Mouse (Mus musculus) left cerebral cortex, adult 6 months (tissue): ENCODE data around the gene Crygs. TPM values are rescaled to one million over a fixed set of nuclear protein-coding genes. Genes with fewer than 3 reads are reported as not detected.

Experiments used
- long read RNA-seq, 2 experiments: library from polyadenylated mRNA; unstranded; transcript quantifications; one replicate each; pipeline ENCODE4 v2.0.0; 2019 to 2020
- polyA plus RNA-seq: library from polyadenylated mRNA; unstranded; fragments of <200 nt; fragmentation: Nextera tagmentation; gene quantifications from 2 replicates; pipeline ENCODE4 v1.2.3, GENCODE M21; 2021

The Crygs gene
- not detected in 2 replicates for polyA plus RNA-seq
- long read RNA-seq, experiment 1, result 0 reads
- long read RNA-seq, experiment 2, result 0 reads

GRCm38 (mm10) chr16:22811477-22811876 lies at the start of gene Crygs:
Gene Crygs, minus strand, starts transcription at chr16:22811577.

GRCm38 (mm10) chr16:22857431-22858113 lies 46.2 kb upstream of the Crygs start, which contains the start of the genes Tbccd1 and Dnajb11:
Gene Tbccd1, minus strand, starts transcription at chr16:22857669.
Gene Dnajb11, plus strand, starts transcription at chr16:22857845.

Other genes starting within 250 kb of the Crygs start
- gene Dgkg, start 154.4 kb downstream of the Crygs start, polyA plus RNA-seq, result 26.3 and 31.6 TPM in 2 replicates
- 9.8 and 11.0 TPM in 2 replicates for gene Tbccd1, start 46.1 kb upstream of the Crygs start, polyA plus RNA-seq
- 87.3 and 90.5 TPM in 2 replicates for gene Dnajb11, start 46.3 kb upstream of the Crygs start, polyA plus RNA-seq
- not detected in 2 replicates for gene Ahsg, start 79.7 kb upstream of the Crygs start, polyA plus RNA-seq
- not detected in 2 replicates for gene Fetub, start 106.8 kb upstream of the Crygs start, polyA plus RNA-seq
- gene Hrg, start 139.5 kb upstream of the Crygs start, polyA plus RNA-seq, result not detected in 2 replicates
- gene Kng2, start 217.9 kb upstream of the Crygs start, polyA plus RNA-seq, result 0.19 TPM in 1 of 2 replicates, not detected in the other
- gene Kng1, start 246.3 kb upstream of the Crygs start, polyA plus RNA-seq, result not detected in 2 replicates